Mouse (Mus musculus): ENCODE results near the gene Sorl1. TPM values are rescaled to one million over a fixed set of nuclear protein-coding genes. Genes with fewer than 3 reads are reported as not detected.

Sorl1 gene
- polyA plus RNA-seq (2012; rRNA removed), result 7.9 and 8.2 TPM in 2 replicates
- 7.9 and 10.0 TPM in 2 replicates for polyA plus RNA-seq (2014; fragmentation: Nextera tagmentation; extraction: Ambion mirVana)

GRCm38 (mm10) chr9:42123713-42124576, at the start of gene Sorl1:
Gene Sorl1 (minus strand): TSS chr9:42124297.
- H3K27me3 ChIP-seq (ENCODE audit: control insufficient read depth, insufficient read depth, low read length), result no peaks in the 10 kb centered on the region; the same call in 1 of the 2 replicates
- H3K9ac ChIP-seq (ENCODE audit: low read depth, low read length, severe bottlenecking), result peak within 1 kb of the TSS; percentile 77
- no peak within 1 kb of the TSS for H3K27ac ChIP-seq (replicated peaks; ENCODE audit: low read depth, low read length)
- H3K4me1 ChIP-seq (ENCODE audit: control insufficient read depth, insufficient read depth, low read length), result peaks cover 7% of the 10 kb centered on the region
- WGBS, result 0% methylated on average over 41 of the region's 94 CpGs
- H3K36me3 ChIP-seq (ENCODE audit: control insufficient read depth, insufficient read depth, low read length), result no peaks in the 10 kb centered on the region
- 0 out of 2 replicates have a peak, but pooled peaks have one; percentile 27 for TF ChIP-seq POLR2A (IDR thresholded peaks at IDR 0.05; ENCODE audit: borderline replicate concordance, extremely low read depth, insufficient read depth, insufficient read length)
- DNase-seq (ENCODE audit: low spot score) (peak; percentile 40), ATAC-seq (ENCODE audit: low FRiP score, low read depth) (peak; percentile 85)
- no peaks in the 10 kb centered on the region for H3K9me3 ChIP-seq (ENCODE audit: control insufficient read depth, low read length)
- peak within 1 kb of the TSS; percentile 78 for H3K4me3 ChIP-seq (replicated peaks; ENCODE audit: low read length)
- peak within 1 kb of the TSS; percentile 97 for H3K4me2 ChIP-seq (replicated peaks; ENCODE audit: low read depth, low read length, severe bottlenecking)

GRCm38 (mm10) chr9:42173781-42174180, 49.7 kb upstream of the Sorl1 start:
- Histone ChIP-seq H3K4me2 (replicated peaks; ENCODE audit: low read depth, low read length, severe bottlenecking) (no peak overlapping the region), H3K4me1 (ENCODE audit: control insufficient read depth, insufficient read depth, low read length) (no peaks in the 10 kb centered on the region)

GRCm38 (mm10) chr9:42169491-42169890, 45.4 kb upstream of the Sorl1 start:
- H3K9ac ChIP-seq (ENCODE audit: low read depth, low read length, severe bottlenecking), result no peak overlapping the region
- no peak for TF ChIP-seq POLR2A (IDR thresholded peaks at IDR 0.05; ENCODE audit: borderline replicate concordance, extremely low read depth, insufficient read depth, insufficient read length)
- no peak overlapping the region for H3K4me3 ChIP-seq (replicated peaks; ENCODE audit: low read length)
- no peak for DNase-seq (ENCODE audit: low spot score)
- no peaks in the 10 kb centered on the region for H3K4me1 ChIP-seq (ENCODE audit: control insufficient read depth, insufficient read depth, low read length)
- H3K9me3 ChIP-seq (ENCODE audit: control insufficient read depth, low read length), result 0 out of 2 replicates have a peak, but pooled peaks cover 3% of the 10 kb centered on the region
- no peaks in the 10 kb centered on the region for H3K27me3 ChIP-seq (ENCODE audit: control insufficient read depth, insufficient read depth, low read length)
- H3K4me2 ChIP-seq (replicated peaks; ENCODE audit: low read depth, low read length, severe bottlenecking), result no peak overlapping the region
- WGBS, result 87% methylated on average over 8 of the region's 8 CpGs
- no peak overlapping the region for H3K27ac ChIP-seq (replicated peaks; ENCODE audit: low read depth, low read length)
- H3K36me3 ChIP-seq (ENCODE audit: control insufficient read depth, insufficient read depth, low read length), result no peaks in the 10 kb centered on the region
- no peak for ATAC-seq (ENCODE audit: low FRiP score, low read depth)

More at GRCm38 (mm10) chr9:42173781-42174180, 49.7 kb upstream of the Sorl1 start:
- no peak for TF ChIP-seq POLR2A (IDR thresholded peaks at IDR 0.05; ENCODE audit: borderline replicate concordance, extremely low read depth, insufficient read depth, insufficient read length)
- ATAC-seq (ENCODE audit: low FRiP score, low read depth) (no peak), DNase-seq (ENCODE audit: low spot score) (no peak)
- H3K9me3 ChIP-seq (ENCODE audit: control insufficient read depth, low read length), result no peaks in the 10 kb centered on the region
- H3K27me3 ChIP-seq (ENCODE audit: control insufficient read depth, insufficient read depth, low read length), result no peaks in the 10 kb centered on the region
- H3K27ac ChIP-seq (replicated peaks; ENCODE audit: low read depth, low read length), result no peak overlapping the region
- no peak overlapping the region for H3K9ac ChIP-seq (ENCODE audit: low read depth, low read length, severe bottlenecking)
- no peaks in the 10 kb centered on the region for H3K36me3 ChIP-seq (ENCODE audit: control insufficient read depth, insufficient read depth, low read length)
- WGBS, result 81% methylated on average over 3 of the region's 3 CpGs
- no peak overlapping the region for H3K4me3 ChIP-seq (replicated peaks; ENCODE audit: low read length)

GRCm38 (mm10) chr9:42169025-42169424, 44.9 kb upstream of the Sorl1 start:
- DNase-seq (ENCODE audit: low spot score) (no peak), ATAC-seq (ENCODE audit: low FRiP score, low read depth) (no peak)
- Histone ChIP-seq H3K4me1 (ENCODE audit: control insufficient read depth, insufficient read depth, low read length) (no peaks in the 10 kb centered on the region), H3K27me3 (ENCODE audit: control insufficient read depth, insufficient read depth, low read length) (no peaks in the 10 kb centered on the region), H3K4me3 (replicated peaks; ENCODE audit: low read length) (no peak overlapping the region), H3K9me3 (ENCODE audit: control insufficient read depth, low read length) (0 out of 2 replicates have a peak, but pooled peaks cover 3% of the 10 kb centered on the region), H3K27ac (replicated peaks; ENCODE audit: low read depth, low read length) (no peak overlapping the region), H3K36me3 (ENCODE audit: control insufficient read depth, insufficient read depth, low read length) (no peaks in the 10 kb centered on the region), H3K9ac (ENCODE audit: low read depth, low read length, severe bottlenecking) (no peak overlapping the region), H3K4me2 (replicated peaks; ENCODE audit: low read depth, low read length, severe bottlenecking) (no peak overlapping the region)
- TF ChIP-seq POLR2A (IDR thresholded peaks at IDR 0.05; ENCODE audit: borderline replicate concordance, extremely low read depth, insufficient read depth, insufficient read length), result no peak
- 89% methylated on average over 7 of the region's 7 CpGs for WGBS

GRCm38 (mm10) chr9:42164930-42165329, 40.8 kb upstream of the Sorl1 start:
- H3K36me3 ChIP-seq (ENCODE audit: control insufficient read depth, insufficient read depth, low read length), result no peaks in the 10 kb centered on the region
- no peaks in the 10 kb centered on the region for H3K27me3 ChIP-seq (ENCODE audit: control insufficient read depth, insufficient read depth, low read length)
- H3K4me2 ChIP-seq (replicated peaks; ENCODE audit: low read depth, low read length, severe bottlenecking), result no peak overlapping the region
- WGBS, result 73% methylated on average over 2 of the region's 2 CpGs
- no peak overlapping the region for H3K4me3 ChIP-seq (replicated peaks; ENCODE audit: low read length)
- no peak for DNase-seq (ENCODE audit: low spot score)
- H3K9me3 ChIP-seq (ENCODE audit: control insufficient read depth, low read length), result 0 out of 2 replicates have a peak, but pooled peaks cover 3% of the 10 kb centered on the region
- H3K9ac ChIP-seq (ENCODE audit: low read depth, low read length, severe bottlenecking), result no peak overlapping the region
- no peak for ATAC-seq (ENCODE audit: low FRiP score, low read depth)
- H3K4me1 ChIP-seq (ENCODE audit: control insufficient read depth, insufficient read depth, low read length), result no peaks in the 10 kb centered on the region
- H3K27ac ChIP-seq (replicated peaks; ENCODE audit: low read depth, low read length), result no peak overlapping the region
- no peak for TF ChIP-seq POLR2A (IDR thresholded peaks at IDR 0.05; ENCODE audit: borderline replicate concordance, extremely low read depth, insufficient read depth, insufficient read length)
